Mouse (Mus musculus) lung, adult 2 months (tissue): ENCODE results near the gene Arhgef16.

Experiments
- CTCF ChIP-seq: fragments of 200-500 bp; IDR thresholded peaks from 2 replicates; pipeline ENCODE4 v1.5.1; 2011; ENCODE audit warnings: mild to moderate bottlenecking, low read length, control low read depth; ENCODE audit not compliant: insufficient read depth
- POLR2A ChIP-seq: fragments of 200-500 bp; IDR thresholded peaks from 2 replicates; pipeline ENCODE4 v1.6.1; 2011; ENCODE audit warnings: low read depth, mild to moderate bottlenecking, control low read depth, low read length, borderline replicate concordance; ENCODE audit errors: extremely low read depth

- TF ChIP-seq POLR2A (no peak), CTCF (no peak)
Observed at GRCm38 (mm10) chr4:154336650-154337049, 35.2 kb upstream of the Arhgef16 start.
